Mouse (Mus musculus): ENCODE data around the gene Cyp26c1. TPM values are rescaled to one million over a fixed set of nuclear protein-coding genes. Genes with fewer than 3 reads are reported as not detected.

Gene Cyp26c1
- polyA plus RNA-seq, 1 experiment from 2014 or later: not detected

GRCm38 (mm10) chr19:37697335-37697636, 11.9 kb downstream of the Cyp26c1 start:
- Histone ChIP-seq H3K27ac (no peak overlapping the region), H3K9ac (no peak overlapping the region), H3K4me3 (replicated peaks; ENCODE audit: low read length) (peak overlapping the region; percentile 29), H3K36me3 (replicated peaks; ENCODE audit: control insufficient read depth, insufficient read depth) (no peaks in the 10 kb centered on the region), H3K4me1 (replicated peaks; ENCODE audit: control insufficient read depth, insufficient read depth, low read length) (peaks cover 28% of the 10 kb centered on the region), H3K9me3 (ENCODE audit: control insufficient read depth, low read length) (no peaks in the 10 kb centered on the region), H3K4me2 (replicated peaks) (peak overlapping the region; percentile 52), H3K27me3 (ENCODE audit: control insufficient read depth, insufficient read depth, low read length) (peaks cover 100% of the 10 kb centered on the region)
- WGBS: 0% methylated on average over 18 of the region's 18 CpGs
- DNase-seq (ENCODE audit: low spot score) (no peak), ATAC-seq (ENCODE audit: low FRiP score) (no peak)

DNA sequence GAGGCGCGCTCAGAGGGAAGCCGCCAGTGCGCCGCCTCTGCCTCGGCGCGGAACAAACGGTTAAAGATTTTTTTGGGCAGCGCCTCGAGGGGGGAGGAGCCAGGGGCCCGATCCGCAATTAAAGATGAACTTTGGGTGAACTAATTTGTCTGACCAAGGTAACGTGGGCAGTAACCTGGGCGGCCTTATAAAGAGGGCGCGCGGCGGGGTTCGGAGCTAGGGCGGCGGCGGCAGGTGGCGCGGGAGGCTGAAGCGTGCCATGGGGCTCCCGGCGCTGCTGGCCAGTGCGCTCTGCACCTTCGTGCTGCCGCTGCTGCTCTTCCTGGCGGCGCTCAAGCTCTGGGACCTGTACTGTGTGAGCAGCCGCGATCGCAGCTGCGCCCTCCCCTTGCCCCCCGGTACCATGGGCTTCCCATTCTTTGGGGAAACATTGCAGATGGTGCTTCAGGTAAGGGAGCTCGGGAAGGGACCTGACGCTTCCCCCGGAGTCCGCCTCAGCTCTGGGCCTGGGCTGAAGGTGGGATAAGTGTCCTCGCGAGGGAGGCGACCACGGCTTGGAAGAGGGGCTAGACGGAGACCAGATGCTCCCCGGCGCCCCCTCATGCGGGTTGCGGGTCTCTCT, 12.4 kb downstream of the Cyp26c1 start, which contains the start of gene Cyp26a1:
TSS of gene Cyp26a1 (plus strand) at position 148 of the 622 bp plus-strand sequence.
- peak within 1 kb of the TSS; percentile 29 for H3K4me3 ChIP-seq (replicated peaks; ENCODE audit: low read length)
- H3K36me3 ChIP-seq (replicated peaks; ENCODE audit: control insufficient read depth, insufficient read depth): no peaks in the 10 kb centered on the region
- H3K27me3 ChIP-seq (ENCODE audit: control insufficient read depth, insufficient read depth, low read length): peaks cover 100% of the 10 kb centered on the region
- peaks cover 28% of the 10 kb centered on the region for H3K4me1 ChIP-seq (replicated peaks; ENCODE audit: control insufficient read depth, insufficient read depth, low read length)
- peak within 1 kb of the TSS; percentile 52 for H3K4me2 ChIP-seq (replicated peaks)
- H3K9ac ChIP-seq: no peak within 1 kb of the TSS
- H3K27ac ChIP-seq: no peak within 1 kb of the TSS
- WGBS: 1% methylated on average over 51 of the region's 51 CpGs
- DNase-seq (ENCODE audit: low spot score): no peak
- no peaks in the 10 kb centered on the region for H3K9me3 ChIP-seq (ENCODE audit: control insufficient read depth, low read length)
- 0 out of 2 replicates have a peak, but pooled peaks have one; percentile 25 for ATAC-seq (ENCODE audit: low FRiP score)

GRCm38 (mm10) chr19:37698273-37699160, 13.1 kb downstream of the Cyp26c1 start:
- WGBS: under 1% methylated on average over 63 of the region's 63 CpGs
- Histone ChIP-seq H3K36me3 (replicated peaks; ENCODE audit: control insufficient read depth, insufficient read depth) (no peaks in the 10 kb centered on the region), H3K9me3 (ENCODE audit: control insufficient read depth, low read length) (no peaks in the 10 kb centered on the region), H3K4me1 (replicated peaks; ENCODE audit: control insufficient read depth, insufficient read depth, low read length) (peaks cover 25% of the 10 kb centered on the region), H3K27ac (no peak overlapping the region), H3K4me3 (replicated peaks; ENCODE audit: low read length) (peak overlapping the region; percentile 29), H3K4me2 (replicated peaks) (peak overlapping the region; percentile 52), H3K9ac (no peak overlapping the region), H3K27me3 (ENCODE audit: control insufficient read depth, insufficient read depth, low read length) (peaks cover 100% of the 10 kb centered on the region)
- ATAC-seq (ENCODE audit: low FRiP score) (peak; percentile 29; the same call in 1 of the 2 replicates), DNase-seq (ENCODE audit: low spot score) (no peak)

- Histone ChIP-seq H3K4me3 (replicated peaks; ENCODE audit: low read length) (no peak overlapping the region), H3K4me2 (replicated peaks) (no peak overlapping the region), H3K27ac (no peak overlapping the region), H3K9me3 (ENCODE audit: control insufficient read depth, low read length) (no peaks in the 10 kb centered on the region), H3K36me3 (replicated peaks; ENCODE audit: control insufficient read depth, insufficient read depth) (no peaks in the 10 kb centered on the region), H3K4me1 (replicated peaks; ENCODE audit: control insufficient read depth, insufficient read depth, low read length) (peaks cover 25% of the 10 kb centered on the region), H3K27me3 (ENCODE audit: control insufficient read depth, insufficient read depth, low read length) (peaks cover 93% of the 10 kb centered on the region), H3K9ac (no peak overlapping the region)
- 14% methylated on average over 9 of the region's 9 CpGs for WGBS
- DNase-seq (ENCODE audit: low spot score) (no peak), ATAC-seq (ENCODE audit: low FRiP score) (no peak)
Observed at GRCm38 (mm10) chr19:37699711-37700110, 14.3 kb downstream of the Cyp26c1 start.

DNA sequence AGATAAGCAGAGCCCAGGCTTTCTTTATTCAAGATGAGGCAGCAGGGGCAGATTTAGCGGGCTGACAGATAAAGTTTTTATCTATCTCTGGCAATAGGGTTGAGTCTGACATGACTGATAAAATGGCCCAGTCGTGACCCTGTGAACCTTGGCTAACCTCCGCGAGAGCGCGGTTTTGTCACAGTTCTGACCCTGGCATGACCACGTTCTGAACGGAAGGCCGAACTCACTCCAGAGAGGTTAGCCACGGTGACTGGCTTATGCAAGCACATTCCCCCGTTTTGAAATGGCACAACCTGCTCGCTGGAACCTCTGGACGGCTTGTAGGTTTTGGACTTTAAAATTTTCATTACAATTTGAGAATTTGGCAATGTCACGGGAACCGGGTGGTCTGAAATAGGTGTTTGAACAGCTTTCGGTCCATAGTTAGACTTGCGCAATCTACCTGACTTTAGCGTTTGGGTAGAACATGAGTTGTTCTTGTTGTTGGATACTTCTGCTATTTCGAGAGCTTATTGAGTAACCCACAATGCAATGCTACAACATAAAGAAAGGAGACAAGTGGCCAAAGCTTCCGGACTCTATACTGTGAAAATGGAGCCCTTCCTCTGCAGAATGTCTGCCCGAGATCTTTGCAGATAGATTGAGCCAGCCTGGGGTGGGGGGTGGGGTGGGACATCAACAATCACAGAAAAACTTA, 17.1 kb downstream of the Cyp26c1 start:
- Histone ChIP-seq H3K4me3 (replicated peaks; ENCODE audit: low read length) (no peak overlapping the region), H3K27me3 (ENCODE audit: control insufficient read depth, insufficient read depth, low read length) (peaks cover 65% of the 10 kb centered on the region), H3K36me3 (replicated peaks; ENCODE audit: control insufficient read depth, insufficient read depth) (no peaks in the 10 kb centered on the region), H3K9ac (no peak overlapping the region), H3K4me1 (replicated peaks; ENCODE audit: control insufficient read depth, insufficient read depth, low read length) (peaks cover 13% of the 10 kb centered on the region; the same call in 1 of the 2 replicates), H3K9me3 (ENCODE audit: control insufficient read depth, low read length) (no peaks in the 10 kb centered on the region), H3K27ac (no peak overlapping the region), H3K4me2 (replicated peaks) (no peak overlapping the region)
- DNase-seq (ENCODE audit: low spot score): no peak
- WGBS: 61% methylated on average over 21 of the region's 21 CpGs
- ATAC-seq (ENCODE audit: low FRiP score): no peak

DNA sequence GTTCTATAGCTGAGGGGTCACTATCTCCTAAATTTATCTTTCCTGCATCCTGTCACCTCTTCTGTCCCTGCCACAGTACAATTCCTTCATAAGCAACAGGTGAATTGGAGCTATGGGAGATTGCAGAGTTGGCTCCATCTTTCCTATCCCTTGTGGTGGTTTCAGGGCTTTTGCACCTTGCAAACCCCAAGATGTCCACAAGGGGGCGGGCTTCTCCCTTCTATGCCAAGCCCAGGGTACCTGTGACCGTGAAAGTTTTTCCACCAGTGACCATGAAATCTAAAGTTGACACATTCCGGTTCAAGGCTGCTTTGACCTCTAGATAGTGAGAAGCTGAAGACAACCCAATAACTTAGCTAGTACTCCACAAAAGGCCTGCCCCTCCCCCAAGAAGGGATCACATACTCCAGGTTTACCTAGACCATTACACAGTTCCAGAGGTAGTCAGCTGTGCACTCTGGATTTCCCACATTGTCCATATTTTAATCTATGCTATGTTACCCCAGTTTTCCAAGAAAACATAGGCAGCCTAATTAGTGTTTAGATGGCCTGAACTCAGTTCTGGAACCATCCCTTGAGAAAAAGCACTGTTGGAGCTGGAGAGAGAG, 18.6 kb downstream of the Cyp26c1 start:
- 10% methylated on average over 3 of the region's 3 CpGs for WGBS
- Histone ChIP-seq H3K4me3 (replicated peaks; ENCODE audit: low read length) (no peak overlapping the region), H3K9me3 (ENCODE audit: control insufficient read depth, low read length) (no peaks in the 10 kb centered on the region), H3K27ac (no peak overlapping the region), H3K4me2 (replicated peaks) (no peak overlapping the region), H3K9ac (no peak overlapping the region), H3K36me3 (replicated peaks; ENCODE audit: control insufficient read depth, insufficient read depth) (no peaks in the 10 kb centered on the region), H3K27me3 (ENCODE audit: control insufficient read depth, insufficient read depth, low read length) (peaks cover 50% of the 10 kb centered on the region), H3K4me1 (replicated peaks; ENCODE audit: control insufficient read depth, insufficient read depth, low read length) (no peaks in the 10 kb centered on the region)
- DNase-seq (ENCODE audit: low spot score) (peak; percentile 79), ATAC-seq (ENCODE audit: low FRiP score) (peak; percentile 59; the same call in 1 of the 2 replicates)

DNA sequence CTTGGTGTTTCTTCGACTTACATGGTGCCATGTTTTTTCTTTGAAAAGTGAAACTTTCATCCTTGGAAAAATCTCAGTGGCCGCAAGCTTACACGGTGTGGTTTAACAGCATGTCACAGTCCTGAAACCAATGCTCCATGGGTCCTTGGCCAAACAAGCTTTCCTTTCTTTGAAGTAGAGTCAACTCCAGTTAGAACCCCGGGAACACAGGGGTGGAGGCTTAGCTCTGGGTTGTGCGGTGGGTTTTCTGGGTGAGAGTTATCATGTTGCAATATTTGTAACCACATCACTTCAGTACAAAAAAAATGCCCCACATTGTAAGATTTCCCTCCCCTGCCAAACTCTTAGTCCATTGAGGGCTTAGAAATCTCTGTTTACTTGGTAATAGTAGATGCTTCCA, 20.3 kb downstream of the Cyp26c1 start:
- no peak overlapping the region for H3K4me3 ChIP-seq (replicated peaks; ENCODE audit: low read length)
- no peak overlapping the region for H3K9ac ChIP-seq
- H3K4me2 ChIP-seq (replicated peaks): no peak overlapping the region
- WGBS: 91% methylated on average over 5 of the region's 5 CpGs
- DNase-seq (ENCODE audit: low spot score) (no peak), ATAC-seq (ENCODE audit: low FRiP score) (no peak)
- H3K27ac ChIP-seq: no peak overlapping the region
- no peaks in the 10 kb centered on the region for H3K36me3 ChIP-seq (replicated peaks; ENCODE audit: control insufficient read depth, insufficient read depth)
- no peaks in the 10 kb centered on the region for H3K9me3 ChIP-seq (ENCODE audit: control insufficient read depth, low read length)
- no peaks in the 10 kb centered on the region for H3K4me1 ChIP-seq (replicated peaks; ENCODE audit: control insufficient read depth, insufficient read depth, low read length)
- peaks cover 33% of the 10 kb centered on the region for H3K27me3 ChIP-seq (ENCODE audit: control insufficient read depth, insufficient read depth, low read length)

- Histone ChIP-seq H3K4me1 (replicated peaks; ENCODE audit: control insufficient read depth, insufficient read depth, low read length) (no peaks in the 10 kb centered on the region), H3K4me2 (replicated peaks) (no peak overlapping the region), H3K9me3 (ENCODE audit: control insufficient read depth, low read length) (no peaks in the 10 kb centered on the region), H3K27ac (no peak overlapping the region), H3K9ac (no peak overlapping the region), H3K36me3 (replicated peaks; ENCODE audit: control insufficient read depth, insufficient read depth) (no peaks in the 10 kb centered on the region), H3K27me3 (ENCODE audit: control insufficient read depth, insufficient read depth, low read length) (no peaks in the 10 kb centered on the region), H3K4me3 (replicated peaks; ENCODE audit: low read length) (no peak overlapping the region)
- 79% methylated on average over 10 of the region's 10 CpGs for WGBS
- ATAC-seq (ENCODE audit: low FRiP score) (no peak), DNase-seq (ENCODE audit: low spot score) (no peak)
Observed at GRCm38 (mm10) chr19:37714681-37715080, 29.3 kb downstream of the Cyp26c1 start.

GRCm38 (mm10) chr19:37715980-37716379, 30.6 kb downstream of the Cyp26c1 start:
- ATAC-seq (ENCODE audit: low FRiP score): no peak
- 82% methylated on average over 1 of the region's 1 CpGs for WGBS
- DNase-seq (ENCODE audit: low spot score): no peak
- H3K36me3 ChIP-seq (replicated peaks; ENCODE audit: control insufficient read depth, insufficient read depth): no peaks in the 10 kb centered on the region
- no peak overlapping the region for H3K4me3 ChIP-seq (replicated peaks; ENCODE audit: low read length)
- H3K9me3 ChIP-seq (ENCODE audit: control insufficient read depth, low read length): no peaks in the 10 kb centered on the region
- no peak overlapping the region for H3K27ac ChIP-seq
- H3K9ac ChIP-seq: no peak overlapping the region
- no peaks in the 10 kb centered on the region for H3K4me1 ChIP-seq (replicated peaks; ENCODE audit: control insufficient read depth, insufficient read depth, low read length)
- no peak overlapping the region for H3K4me2 ChIP-seq (replicated peaks)
- H3K27me3 ChIP-seq (ENCODE audit: control insufficient read depth, insufficient read depth, low read length): no peaks in the 10 kb centered on the region
